Mouse (Mus musculus): Measurements from ENCODE around the gene Nsun7.

- TF ChIP-seq CTCF (IDR thresholded peaks at IDR 0.05; ENCODE audit: low read depth, low read length) = no peak
- no peak for TF ChIP-seq TAL1 (conservative IDR thresholded peaks at IDR 0.05; ENCODE audit: low read depth, low read length)
- TF ChIP-seq GATA1 (IDR thresholded peaks at IDR 0.05; ENCODE audit: borderline replicate concordance, low read length) = no peak
Observed at GRCm38 (mm10) chr5:66338583-66338982, 78.9 kb downstream of the Nsun7 start.
